Mouse (Mus musculus) stomach, postnatal 0 days (tissue): ENCODE measurements around the gene Iqschfp. TPM values are rescaled to one million over a fixed set of nuclear protein-coding genes. Genes with fewer than 3 reads are reported as not detected.

Experiments used
- ATAC-seq: fragments of 200-750 bp; cut with Nextera tagmentation; 2 replicates; pipeline ENCODE4 v1.8.0; 2017; ENCODE audit not compliant: low FRiP score, low TSS enrichment
- DNase-seq: peaks from one replicate; pipeline ENCODE4 v3.0.0-alpha.2; 2016; ENCODE audit warnings: low spot score
- H3K27ac ChIP-seq: fragments of 300-500 bp; sonication (generic); replicated peaks from 2 replicates; pipeline ENCODE4 v1.5.1; 2014; ENCODE audit warnings: mild to moderate bottlenecking, control low read depth
- H3K27me3 ChIP-seq: fragments of 300-500 bp; sonication (generic); 2 replicates; pipeline ENCODE4 v1.6.1; 2014; ENCODE audit warnings: low read length; ENCODE audit not compliant: control insufficient read depth, insufficient read depth
- H3K36me3 ChIP-seq: fragments of 300-500 bp; sonication (generic); 2 replicates; pipeline ENCODE4 v1.6.1; 2014; ENCODE audit warnings: low read length, mixed read lengths; ENCODE audit not compliant: control insufficient read depth, insufficient read depth
- H3K4me1 ChIP-seq: fragments of 300-500 bp; sonication (generic); replicated peaks from 2 replicates; pipeline ENCODE4 v1.6.1; 2014; ENCODE audit warnings: antibody characterized with exemption; ENCODE audit not compliant: control insufficient read depth, insufficient read depth
- H3K4me2 ChIP-seq: fragments of 300-500 bp; sonication (generic); replicated peaks from 2 replicates; pipeline ENCODE4 v1.6.1; 2014; ENCODE audit warnings: low read depth, mild to moderate bottlenecking, control low read depth, moderate library complexity
- H3K4me3 ChIP-seq: fragments of 300-500 bp; sonication (generic); 2 replicates; pipeline ENCODE4 v1.5.1; 2014; ENCODE audit warnings: low read depth, low read length, control low read depth
- H3K9ac ChIP-seq: fragments of 300-500 bp; sonication (generic); 2 replicates; pipeline ENCODE4 v1.6.1; 2014; ENCODE audit warnings: mild to moderate bottlenecking, low read length, control low read depth, mixed read lengths
- H3K9me3 ChIP-seq: fragments of 300-500 bp; sonication (generic); 2 replicates; pipeline ENCODE4 v1.6.1; 2016; ENCODE audit warnings: low read length; ENCODE audit not compliant: control insufficient read depth
- CTCF ChIP-seq: IDR thresholded peaks from 2 replicates; pipeline ENCODE4 v1.5.1; 2016; ENCODE audit warnings: antibody characterized with exemption, low read depth, mild to moderate bottlenecking, moderate library complexity
- EP300 ChIP-seq: optimal IDR thresholded peaks from 2 replicates; pipeline ENCODE3; 2016; ENCODE audit warnings: antibody characterized with exemption
- WGBS: fragments of 180-500 bp; shearing (Covaris S2); extraction: QIAGEN DNeasy Blood & Tissue Kit; methylation state at CpG from one replicate; pipeline ENCODE4 v1.1.7; 2014; 5-methylcytosine and 5-hydroxymethylcytosine counted together
- polyA plus RNA-seq: library from polyadenylated mRNA; unstranded; fragments of >200 nt; fragmentation: Nextera tagmentation; extraction: Ambion mirVana; gene quantifications from 2 replicates; pipeline ENCODE4 v1.2.1, GENCODE M21; 2015

Iqschfp gene
- polyA plus RNA-seq, 1 experiment from 2014 or later = 0.08 TPM

DNA sequence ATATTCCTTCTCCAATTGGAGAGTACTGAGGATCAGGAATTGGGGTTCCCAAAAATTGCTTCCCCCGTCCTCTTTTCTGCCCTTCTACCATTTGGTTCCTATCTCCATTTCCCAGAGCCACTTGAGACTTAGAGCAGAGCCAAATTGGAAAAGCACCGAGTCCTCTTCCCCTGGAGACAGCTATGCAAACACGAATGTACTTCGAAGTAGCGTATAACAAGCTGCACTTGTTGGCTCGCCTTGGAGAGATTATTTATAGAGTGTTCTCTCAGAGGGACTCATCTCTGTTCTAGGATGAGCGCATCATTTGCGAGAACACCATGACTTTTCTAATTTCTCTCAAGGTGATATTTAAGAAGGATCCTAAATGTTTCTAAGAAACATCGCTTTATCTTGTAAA, 710.9 kb downstream of the Iqschfp start:
- Histone ChIP-seq H3K27ac (no peak overlapping the region), H3K9ac (no peak overlapping the region), H3K4me1 (no peaks in the 10 kb centered on the region), H3K4me2 (no peak overlapping the region), H3K36me3 (no peaks in the 10 kb centered on the region), H3K9me3 (no peaks in the 10 kb centered on the region), H3K4me3 (no peak overlapping the region), H3K27me3 (no peaks in the 10 kb centered on the region)
- DNase-seq (no peak), ATAC-seq (no peak)
- 78% methylated on average over 9 of the region's 9 CpGs for WGBS
- no peak for TF ChIP-seq EP300

DNA sequence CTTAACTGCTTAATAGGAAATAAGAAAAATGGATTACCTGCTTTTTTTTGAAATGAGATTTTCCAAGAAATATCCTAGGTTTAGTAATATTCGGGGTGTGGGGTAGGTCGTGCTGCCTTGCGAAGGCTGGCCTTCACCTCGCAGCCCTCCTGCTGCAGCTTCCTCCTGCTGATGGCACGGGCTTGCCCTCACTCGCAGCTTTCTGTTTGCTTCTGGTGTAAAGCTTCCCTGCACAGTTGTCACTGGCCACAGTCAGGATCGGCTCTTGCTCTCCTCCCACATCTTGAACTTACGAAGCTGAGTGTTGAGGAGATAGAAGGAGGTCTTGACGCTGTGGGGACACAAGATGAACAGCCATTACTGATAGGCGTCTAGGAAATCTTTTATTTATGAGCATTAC, 712.4 kb downstream of the Iqschfp start:
- no peaks in the 10 kb centered on the region for H3K4me1 ChIP-seq

DNA sequence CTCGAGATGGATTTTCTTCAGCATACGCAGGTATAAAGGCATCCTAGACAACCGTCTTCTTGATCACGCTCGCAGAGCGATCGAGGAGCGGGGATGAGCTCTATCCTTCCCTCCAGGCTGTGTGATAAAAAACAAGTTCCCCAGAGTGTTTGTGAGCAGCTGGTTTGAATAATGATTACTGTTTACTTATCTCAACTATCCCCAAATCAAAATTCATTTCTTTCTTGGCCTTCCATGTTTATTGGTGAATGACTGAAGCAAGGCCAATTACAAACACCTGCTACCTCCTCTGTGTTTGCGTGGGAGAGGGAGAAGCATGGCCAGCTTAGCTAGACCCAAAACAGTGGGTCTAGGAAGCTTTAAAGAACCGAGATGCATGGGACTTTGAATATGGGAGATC, 712.9 kb downstream of the Iqschfp start:
- WGBS = 82% methylated on average over 10 of the region's 10 CpGs

More for the DNA sequence above, 712.4 kb downstream of the Iqschfp start:
- ATAC-seq = no peak
- no peak overlapping the region for H3K4me2 ChIP-seq
- no peak overlapping the region for H3K9ac ChIP-seq
- DNase-seq = no peak
- H3K27me3 ChIP-seq = no peaks in the 10 kb centered on the region
- no peak overlapping the region for H3K4me3 ChIP-seq
- WGBS = 64% methylated on average over 10 of the region's 10 CpGs
- H3K36me3 ChIP-seq = no peaks in the 10 kb centered on the region
- H3K9me3 ChIP-seq = no peaks in the 10 kb centered on the region
- no peak for TF ChIP-seq EP300
- no peak for TF ChIP-seq CTCF
- H3K27ac ChIP-seq = no peak overlapping the region

DNA sequence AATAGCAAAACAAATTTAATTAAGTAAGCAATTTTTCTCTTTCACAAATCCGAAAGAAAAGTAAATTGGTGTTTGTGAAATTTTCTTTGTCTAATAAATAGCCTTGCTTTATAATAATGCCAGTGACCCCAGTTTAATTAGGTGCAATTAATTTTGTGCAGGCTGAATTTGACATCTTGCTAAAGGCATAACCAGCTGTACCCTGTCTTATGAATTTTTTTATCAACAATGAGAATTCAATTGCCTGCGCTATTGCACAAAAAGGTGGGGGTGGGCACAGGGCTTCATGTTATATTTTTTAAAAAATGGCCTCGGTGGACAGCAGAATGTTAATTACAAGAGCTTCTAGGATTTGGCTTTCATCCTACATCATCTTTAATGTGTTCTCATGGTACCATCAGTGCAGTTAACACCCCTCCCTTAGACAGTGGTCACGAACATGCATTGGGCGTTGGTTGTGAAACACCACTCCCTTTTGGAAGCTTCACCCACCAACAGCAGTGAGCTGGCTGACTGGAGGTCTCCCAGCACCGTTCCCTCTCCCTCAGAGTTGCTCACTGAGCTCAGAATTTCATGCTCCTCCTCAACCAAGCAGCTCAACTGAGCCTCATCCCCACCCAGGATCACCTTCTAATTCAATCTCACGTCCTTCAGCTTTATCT, 714.0 kb downstream of the Iqschfp start:
- no peak for ATAC-seq
- 70% methylated on average over 7 of the region's 7 CpGs for WGBS

More for the DNA sequence above, 712.9 kb downstream of the Iqschfp start:
- DNase-seq (no peak), ATAC-seq (no peak)
- Histone ChIP-seq H3K27me3 (no peaks in the 10 kb centered on the region), H3K4me2 (no peak overlapping the region), H3K36me3 (no peaks in the 10 kb centered on the region), H3K4me3 (no peak overlapping the region), H3K9ac (no peak overlapping the region), H3K4me1 (no peaks in the 10 kb centered on the region), H3K9me3 (no peaks in the 10 kb centered on the region), H3K27ac (no peak overlapping the region)
- no peak for TF ChIP-seq CTCF
- no peak for TF ChIP-seq EP300

DNA sequence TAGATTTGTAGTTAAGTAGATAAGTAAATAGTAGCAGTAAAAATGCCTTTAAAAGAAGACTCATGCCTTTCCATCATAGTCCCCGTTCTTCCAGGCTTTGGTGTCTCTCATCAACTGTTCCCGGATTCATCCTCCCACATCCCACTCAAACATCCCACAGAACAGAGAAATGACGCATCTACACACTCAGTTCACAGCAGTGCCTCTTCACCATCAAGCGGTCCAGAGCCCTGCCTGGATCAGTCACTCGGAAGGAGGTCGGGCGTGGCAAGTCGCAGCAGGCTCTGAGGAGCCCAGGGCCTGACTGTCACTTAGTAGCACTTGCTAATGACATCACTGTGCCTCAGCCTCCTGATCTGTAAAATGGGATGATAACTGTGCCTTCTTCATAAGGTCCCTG, 714.7 kb downstream of the Iqschfp start:
- no peak overlapping the region for H3K27ac ChIP-seq
- no peaks in the 10 kb centered on the region for H3K36me3 ChIP-seq
- DNase-seq (no peak), ATAC-seq (no peak)
- no peaks in the 10 kb centered on the region for H3K9me3 ChIP-seq
- no peak overlapping the region for H3K4me3 ChIP-seq
- H3K27me3 ChIP-seq = no peaks in the 10 kb centered on the region
- no peaks in the 10 kb centered on the region for H3K4me1 ChIP-seq
- H3K9ac ChIP-seq = no peak overlapping the region
- WGBS = 89% methylated on average over 8 of the region's 8 CpGs
- H3K4me2 ChIP-seq = no peak overlapping the region
- TF ChIP-seq CTCF (no peak), EP300 (no peak)

More for the DNA sequence above, 714.0 kb downstream of the Iqschfp start:
- DNase-seq = no peak
- Histone ChIP-seq H3K4me1 (no peaks in the 10 kb centered on the region), H3K27ac (no peak overlapping the region), H3K9me3 (no peaks in the 10 kb centered on the region), H3K4me3 (no peak overlapping the region), H3K9ac (no peak overlapping the region), H3K27me3 (no peaks in the 10 kb centered on the region), H3K36me3 (no peaks in the 10 kb centered on the region), H3K4me2 (no peak overlapping the region)
- TF ChIP-seq EP300 (no peak), CTCF (no peak)

DNA sequence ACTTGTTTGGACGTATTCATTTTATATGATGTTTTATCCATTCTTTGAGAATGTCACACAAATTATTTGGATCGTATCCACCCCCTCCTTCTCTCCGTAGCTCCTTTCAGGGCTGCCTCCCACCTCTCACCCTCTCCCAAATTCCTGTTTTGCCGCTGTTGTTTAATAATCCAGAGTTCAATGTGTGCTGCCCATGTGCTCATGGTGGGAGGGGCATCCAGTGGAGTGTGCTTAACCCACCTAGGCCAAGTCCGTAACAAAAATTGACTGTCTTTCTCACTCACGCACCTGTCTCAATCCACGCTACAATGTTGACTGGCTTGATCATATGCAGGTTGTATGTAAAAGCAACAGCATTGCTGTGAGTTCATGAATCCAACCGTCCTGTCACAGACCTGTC, 715.3 kb downstream of the Iqschfp start:
- TF ChIP-seq CTCF (no peak), EP300 (no peak)
- H3K27me3 ChIP-seq = no peaks in the 10 kb centered on the region
- H3K4me2 ChIP-seq = no peak overlapping the region
- DNase-seq = no peak
- no peak overlapping the region for H3K4me3 ChIP-seq
- H3K9me3 ChIP-seq = no peaks in the 10 kb centered on the region
- no peaks in the 10 kb centered on the region for H3K4me1 ChIP-seq
- no peak overlapping the region for H3K27ac ChIP-seq
- no peaks in the 10 kb centered on the region for H3K36me3 ChIP-seq
- 86% methylated on average over 8 of the region's 8 CpGs for WGBS
- H3K9ac ChIP-seq = no peak overlapping the region
- no peak for ATAC-seq
